Mouse (Mus musculus) lung, adult 2 months (tissue): ENCODE measurements around the gene Smarcd1.

Source experiments
- CTCF ChIP-seq: fragments of 200-500 bp; IDR thresholded peaks from 2 replicates; pipeline ENCODE4 v1.5.1; 2011; ENCODE audit warnings: mild to moderate bottlenecking, low read length, control low read depth; ENCODE audit not compliant: insufficient read depth
- POLR2A ChIP-seq: fragments of 200-500 bp; IDR thresholded peaks from 2 replicates; pipeline ENCODE4 v1.6.1; 2011; ENCODE audit warnings: low read depth, mild to moderate bottlenecking, control low read depth, low read length, borderline replicate concordance; ENCODE audit errors: extremely low read depth

- no peak for TF ChIP-seq CTCF
- TF ChIP-seq POLR2A, result no peak
Observed at GRCm38 (mm10) chr15:99670154-99670821, 31.6 kb upstream of the Smarcd1 start, which contains the start of gene Asic1.
